Mouse (Mus musculus) embryo, embryonic 10.5 days (tissue): ENCODE measurements at regions not wholly inside any gene's neighbourhood (a gene's known extent, or its start where the extent isn't known, plus 50 kb on each side); places are given as distances from the start of the nearest gene placed in this dataset.

Experiments
- DNase-seq: peaks from one replicate; pipeline ENCODE4 v3.0.0-alpha.2; 2015; ENCODE audit warnings: low spot score

DNA sequence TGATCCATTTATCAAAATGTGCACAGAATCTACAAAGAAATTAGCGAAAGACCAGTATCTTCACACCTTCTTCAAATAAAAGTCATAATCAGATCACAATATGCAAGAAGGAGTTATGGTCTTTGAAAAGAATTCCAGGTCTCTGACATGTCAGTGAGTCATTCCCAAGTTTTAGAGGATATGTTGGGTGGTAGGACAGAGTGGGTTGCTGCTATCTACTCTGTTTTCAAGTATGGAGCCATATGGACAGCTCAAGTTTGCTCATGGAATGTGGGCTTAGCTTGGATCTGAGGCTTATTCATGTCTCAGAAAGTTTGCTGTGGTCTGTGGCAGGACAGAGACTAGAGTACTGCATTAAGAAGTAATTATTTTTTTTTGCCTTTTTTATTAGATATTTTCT lies 657.0 kb downstream of the Inhba start:
- DNase-seq, result no peak

DNA sequence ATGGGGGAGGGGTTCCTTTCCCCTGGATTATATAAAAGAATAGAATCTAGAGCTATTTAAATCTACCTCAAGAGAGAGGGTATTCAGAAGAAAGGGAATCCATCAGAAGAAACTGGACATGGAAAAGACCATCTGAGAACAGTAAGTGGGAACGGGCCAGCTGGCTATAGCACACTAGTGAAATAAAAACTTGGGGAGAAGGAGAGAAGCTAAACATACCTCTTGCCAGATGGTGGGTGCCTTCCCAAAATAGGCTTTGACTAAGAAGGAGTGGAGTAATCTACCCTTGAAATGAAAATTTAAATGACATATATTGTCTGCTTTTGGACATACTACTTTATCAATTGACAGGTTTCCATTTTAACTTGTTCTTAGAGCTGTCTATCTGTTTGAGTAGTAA lies 657.6 kb downstream of the Inhba start:
- DNase-seq, result no peak

DNA sequence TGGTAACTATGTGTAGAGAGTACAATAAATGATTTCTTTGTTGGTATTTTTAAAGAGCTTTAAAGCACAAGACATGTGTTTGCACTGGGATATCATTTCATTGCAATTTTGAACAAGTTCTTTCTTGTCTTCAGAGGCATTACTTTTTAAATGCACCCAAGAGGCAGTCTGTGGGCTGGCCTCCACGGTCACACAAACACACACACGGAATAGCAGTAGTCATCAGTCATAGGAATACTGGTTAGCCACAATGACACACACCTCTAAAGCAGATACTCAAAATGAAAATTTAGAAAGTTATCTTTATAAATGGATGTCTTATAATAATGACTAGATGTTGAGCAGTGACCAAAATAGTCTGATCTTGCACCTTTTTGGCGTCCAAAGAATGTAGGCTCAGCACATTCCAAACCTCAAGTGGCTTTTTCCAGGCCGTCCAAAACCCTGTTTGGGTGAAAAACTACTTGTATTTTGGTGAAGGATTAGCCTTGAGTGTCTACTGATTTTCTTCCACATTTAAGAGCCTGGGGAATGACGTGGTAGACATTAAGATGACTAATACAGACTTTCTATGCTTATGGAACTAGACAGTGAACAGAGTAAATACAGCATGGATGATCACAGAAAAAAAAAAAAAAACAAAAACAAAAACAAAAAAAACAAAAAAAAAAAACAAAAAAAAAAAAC lies 658.5 kb downstream of the Inhba start:
- DNase-seq, result no peak

DNA sequence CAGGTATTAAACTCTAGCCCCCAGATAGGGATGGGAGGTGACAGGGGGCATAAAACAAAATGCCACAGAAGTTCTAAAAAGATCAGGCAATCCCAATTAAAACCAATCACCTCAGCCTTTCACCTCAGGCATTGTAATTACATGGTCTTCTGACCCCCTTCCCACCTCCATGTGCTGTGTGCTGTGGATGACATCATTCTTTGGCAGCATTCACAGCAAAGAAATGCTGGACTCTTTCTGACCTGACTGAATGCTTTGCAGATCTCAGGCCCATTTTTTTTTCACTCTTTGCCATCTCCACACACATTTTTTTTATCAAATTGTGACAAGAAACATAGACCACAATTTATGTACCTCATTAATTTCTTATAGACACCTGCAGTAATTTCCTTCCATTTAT lies 659.1 kb downstream of the Inhba start:
- DNase-seq, result no peak

DNA sequence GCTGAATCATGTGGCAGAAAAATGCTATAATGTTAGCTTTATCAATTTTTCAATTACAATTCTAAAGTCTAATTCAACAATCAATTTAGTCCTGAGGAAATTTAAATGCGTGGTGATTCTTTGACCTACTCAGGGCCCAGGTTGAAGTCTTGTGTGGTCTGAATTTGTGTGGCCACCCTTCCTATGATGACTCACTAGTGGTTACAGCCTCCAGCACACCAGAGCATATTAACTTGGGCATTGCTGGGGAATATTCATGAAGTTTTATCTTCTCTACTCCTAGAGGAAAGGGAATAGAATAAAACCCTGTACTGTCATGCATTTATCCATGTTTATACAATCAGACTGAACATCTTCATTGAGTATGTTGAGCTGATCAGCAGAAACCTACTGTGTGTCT lies 665.2 kb downstream of the Inhba start:
- DNase-seq, result no peak

GRCm38 (mm10) chr13:16678246-16679024 lies 666.8 kb downstream of the Inhba start:
- no peak for DNase-seq

GRCm38 (mm10) chr13:16694201-16694600 lies 682.5 kb downstream of the Inhba start:
- no peak for DNase-seq

- no peak for DNase-seq
Measured at GRCm38 (mm10) chr13:16700934-16701333, 689.3 kb downstream of the Inhba start.

DNA sequence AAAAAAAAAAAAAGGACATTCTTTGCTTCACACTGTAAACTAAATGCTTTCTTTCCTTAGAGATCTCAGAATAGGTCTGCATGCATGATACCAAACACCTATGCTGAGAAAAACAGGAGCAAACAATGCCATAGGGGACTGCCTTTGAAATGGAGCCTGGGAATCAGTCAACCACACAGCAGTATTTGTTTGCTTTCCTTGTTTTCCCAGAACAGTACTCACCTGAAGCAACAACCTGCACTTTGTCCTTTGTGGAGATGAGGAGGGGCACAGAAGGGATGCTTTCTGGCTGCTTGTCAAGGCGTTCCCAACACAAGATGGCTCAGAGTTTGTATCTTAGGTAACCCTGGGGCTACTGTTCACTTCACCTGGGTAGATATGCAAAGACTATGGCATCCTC lies 690.5 kb downstream of the Inhba start:
- no peak for DNase-seq

DNA sequence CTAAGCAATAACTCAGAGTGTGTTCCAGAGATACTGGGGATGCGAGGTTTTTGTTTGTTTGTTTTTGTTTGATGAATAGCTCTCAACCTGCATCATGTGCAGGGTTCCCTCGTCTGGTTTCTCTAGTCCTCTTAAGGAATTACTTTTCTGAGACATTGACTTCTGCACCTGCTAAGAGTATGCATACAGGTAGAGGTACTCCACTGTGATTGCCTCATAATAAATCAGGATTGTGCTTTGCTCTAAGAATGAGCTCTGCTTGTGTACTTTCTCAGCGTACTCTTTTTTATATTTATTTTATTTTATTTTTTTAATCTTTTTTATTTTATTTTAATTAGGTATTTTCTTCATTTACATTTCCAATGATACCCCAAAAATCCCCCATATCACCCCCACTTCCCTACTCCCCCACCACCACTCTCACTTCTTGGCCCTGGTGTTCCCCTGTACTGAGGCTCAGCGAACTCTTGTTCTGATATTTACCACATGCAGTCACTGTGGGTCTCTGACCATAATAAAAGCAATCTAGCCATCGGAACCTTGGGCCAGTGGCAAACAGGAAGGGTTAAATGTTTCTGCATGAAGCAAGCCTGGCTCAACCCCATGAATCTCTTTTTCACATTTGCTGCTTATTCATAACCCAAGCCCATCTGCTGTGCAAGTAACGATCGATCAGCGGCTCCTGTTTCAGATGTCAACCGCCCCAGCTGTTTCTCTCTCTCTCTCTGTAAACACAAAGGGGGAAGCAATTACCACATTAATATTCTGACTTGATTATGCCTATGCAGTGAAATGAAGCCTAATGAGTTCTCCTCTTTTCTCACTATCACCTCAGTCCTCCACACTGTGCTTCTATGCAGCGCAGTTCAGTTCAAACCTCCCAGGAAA lies 693.8 kb downstream of the Inhba start:
- peak; percentile 26 for DNase-seq

DNA sequence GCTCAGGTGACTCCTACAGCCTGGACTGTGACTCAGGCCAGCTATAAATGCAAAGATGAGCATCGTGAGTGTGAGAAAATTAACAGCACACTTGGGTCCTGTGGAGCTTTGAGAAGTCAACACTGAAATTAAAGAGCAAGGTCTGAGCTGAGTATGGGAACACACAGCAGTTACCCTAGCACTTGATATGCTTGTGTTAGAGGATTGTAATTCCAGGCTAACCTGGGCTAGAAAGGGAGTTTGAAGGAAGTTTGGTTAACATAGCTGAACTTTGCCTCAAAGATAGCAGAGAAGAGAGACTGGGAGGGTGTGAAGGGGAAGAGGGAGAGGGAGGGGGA lies 694.4 kb downstream of the Inhba start:
- DNase-seq, result no peak

DNA sequence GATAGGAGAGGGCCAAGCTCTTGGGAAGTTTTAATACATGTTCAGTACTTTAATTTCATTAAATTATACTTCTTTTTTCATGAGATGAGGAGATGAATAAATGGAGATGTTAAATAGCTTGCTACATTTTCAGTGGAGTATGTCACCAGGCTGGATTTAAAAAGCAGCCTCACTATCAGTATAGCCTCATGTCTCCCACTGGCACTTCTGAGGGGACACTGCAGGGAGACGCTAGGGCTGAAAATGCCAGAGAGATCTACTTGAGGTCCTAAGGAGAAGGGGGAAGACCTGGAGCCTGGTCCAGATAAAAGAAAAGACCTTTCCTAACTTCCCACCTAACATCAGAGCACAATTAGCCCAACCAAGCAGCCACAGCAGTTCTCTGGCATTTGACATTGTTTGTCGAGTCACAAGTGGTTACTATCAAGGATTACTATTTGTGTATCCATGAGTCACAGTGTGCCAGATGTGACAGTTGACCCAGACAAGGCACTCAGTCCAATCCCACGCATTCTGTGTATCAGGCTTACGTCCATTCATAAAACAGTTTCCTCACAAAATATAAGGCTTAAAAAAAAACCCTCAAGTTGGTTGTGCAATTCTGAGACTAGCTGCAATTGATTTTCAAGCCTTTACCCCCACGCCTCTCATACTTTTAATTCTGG lies 703.8 kb downstream of the Inhba start:
- DNase-seq, result no peak

GRCm38 (mm10) chr13:16716340-16716739 lies 704.7 kb downstream of the Inhba start:
- peak; percentile 6 for DNase-seq

GRCm38 (mm10) chr13:16716796-16717749 lies 705.4 kb downstream of the Inhba start:
- DNase-seq, result no peak

- no peak for DNase-seq
Measured at GRCm38 (mm10) chr13:16720090-16720489, 708.4 kb downstream of the Inhba start.

DNA sequence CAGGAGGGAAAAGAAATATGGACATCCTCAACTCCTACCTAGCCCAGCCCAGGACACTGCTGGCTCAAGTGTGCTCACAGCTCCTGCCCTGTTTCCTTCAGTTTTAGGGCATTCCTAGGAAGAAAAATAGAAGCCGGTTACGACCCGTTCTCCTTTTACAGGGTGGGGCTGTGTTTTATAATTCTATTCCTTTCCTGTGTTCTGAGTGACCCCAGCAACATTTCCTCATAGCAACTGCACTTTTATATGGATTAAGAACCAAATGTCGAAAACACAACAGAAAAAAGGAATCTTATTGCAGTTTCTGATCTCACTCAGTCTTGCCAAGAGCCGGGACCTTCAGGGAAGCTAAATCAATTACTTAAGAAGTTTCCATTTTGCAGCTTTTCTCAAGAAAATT lies 713.7 kb downstream of the Inhba start:
- DNase-seq, result no peak

- no peak for DNase-seq
Measured at GRCm38 (mm10) chr13:16738313-16738712, 726.7 kb downstream of the Inhba start.

- no peak for DNase-seq
Measured at GRCm38 (mm10) chr13:16739563-16739962, 727.9 kb downstream of the Inhba start.

- no peak for DNase-seq
Measured at GRCm38 (mm10) chr13:16744237-16744636, 732.6 kb downstream of the Inhba start.

GRCm38 (mm10) chr13:16745644-16746043 lies 734.0 kb downstream of the Inhba start:
- DNase-seq, result no peak

- no peak for DNase-seq
Measured at GRCm38 (mm10) chr13:16746451-16746850, 734.8 kb downstream of the Inhba start.
